Mouse (Mus musculus) layer of hippocampus, postnatal 14 days (tissue): Measurements from ENCODE around the gene Prl3b1. TPM values are rescaled to one million over a fixed set of nuclear protein-coding genes. Genes with fewer than 3 reads are reported as not detected.

ENCODE experiments used
- DNase-seq, 2 experiments: peaks; one replicate each; pipeline ENCODE4 v3.0.0; 2021 to 2022; ENCODE audit warnings: low spot score in 2 of 2, mixed read lengths in 1 of 2
- long read RNA-seq, 2 experiments: library from polyadenylated mRNA; stranded (forward); transcript quantifications; one replicate each; pipeline ENCODE4 v2.0.0; 2021
- total RNA-seq, 2 experiments: library from RNA; stranded (reverse); gene quantifications; 2 replicates each; pipeline ENCODE4 v1.2.3; 2021

Prl3b1 gene
- total RNA-seq: not detected
- long read RNA-seq, experiment 1: 0 reads
- long read RNA-seq, experiment 2: 0 reads

GRCm38 (mm10) chr13:27241547-27241946 is at the start of gene Prl3b1:
Gene Prl3b1, plus strand, starts transcription at chr13:27241847.
- no peak for DNase-seq

GRCm38 (mm10) chr13:27196359-27196758 is 45.3 kb upstream of the Prl3b1 start, which contains the start of gene Prl3c1:
Gene Prl3c1, plus strand, starts transcription at chr13:27196659.
- no peak for DNase-seq

GRCm38 (mm10) chr13:27259136-27259535 is 17.5 kb downstream of the Prl3b1 start, which contains the start of gene Prl3a1:
Gene Prl3a1, plus strand, starts transcription at chr13:27259436.
- DNase-seq: no peak

Other genes with a start within 250 kb of the Prl3b1 start
- not detected for gene Prl, start 184.3 kb upstream of the Prl3b1 start, total RNA-seq
- gene Prl3d1, start 147.7 kb upstream of the Prl3b1 start, total RNA-seq: not detected
- not detected for gene Prl3d2, start 120.1 kb upstream of the Prl3b1 start, total RNA-seq
- not detected for gene Prl3d3, start 85.1 kb upstream of the Prl3b1 start, total RNA-seq
- not detected for gene Prl3c1, start 45.2 kb upstream of the Prl3b1 start, total RNA-seq
- not detected for gene Prl3a1, start 17.6 kb downstream of the Prl3b1 start, total RNA-seq
- gene Prl6a1, start 70.8 kb downstream of the Prl3b1 start, total RNA-seq: not detected
- not detected for gene Prl8a2, start 103.8 kb downstream of the Prl3b1 start, total RNA-seq
- not detected for gene Prl2b1, start 149.0 kb downstream of the Prl3b1 start, total RNA-seq
- gene Prl8a6, start 196.8 kb downstream of the Prl3b1 start, total RNA-seq: not detected